Mouse (Mus musculus) monocyte, adult 59 days (primary cell): ENCODE results near the gene Mtif3. TPM values are rescaled to one million over a fixed set of nuclear protein-coding genes. Genes with fewer than 3 reads are reported as not detected.

ENCODE experiments used
- total RNA-seq, 2 experiments: library from RNA; stranded (reverse); gene quantifications; one replicate each; pipeline ENCODE4 v1.2.4; 2023

Gene Mtif3
- 10 to 100 TPM in 1 of 2 experiments, 1 to 10 TPM in 1; 9.3 to 11.0 TPM for total RNA-seq

GRCm38 (mm10) chr5:146963118-146963936 is at the start of gene Mtif3:
Gene Mtif3, minus strand, starts transcription at chr5:146963800.

GRCm38 (mm10) chr5:146948508-146949088 is 15.0 kb downstream of the Mtif3 start, which contains the start of gene Gtf3a:
Gene Gtf3a, plus strand, starts transcription at chr5:146948657.

Other genes with a start within 250 kb of the Mtif3 start
- 100 to 1,000 TPM; 135 to 158 TPM for gene Usp12, start 168.8 kb downstream of the Mtif3 start, total RNA-seq
- 100 to 1,000 TPM; 386 to 584 TPM for gene Rpl21, start 130.9 kb downstream of the Mtif3 start, total RNA-seq
- under 1 TPM in 1 of 2 experiments, not detected in 1; 0.58 TPM for gene Rasl11a, start 118.7 kb downstream of the Mtif3 start, total RNA-seq
- 10 to 100 TPM; 26.1 to 28.2 TPM for gene Gtf3a, start 15.1 kb downstream of the Mtif3 start, total RNA-seq
- 1 to 10 TPM; 4.8 to 6.6 TPM for gene Lnx2, start 112.8 kb upstream of the Mtif3 start, total RNA-seq
- 100 to 1,000 TPM in 1 of 2 experiments, 10 to 100 TPM in 1; 88.3 to 102 TPM for gene Polr1d, start 113.2 kb upstream of the Mtif3 start, total RNA-seq
- not detected for gene Gsx1, start 224.9 kb upstream of the Mtif3 start, total RNA-seq